Mouse (Mus musculus) brain, embryonic 18.5 days (tissue): ENCODE data around the gene Gm14409.
"Not testable (repeated sequence)": the region's sequence is repeated elsewhere in the genome, so short reads cannot be mapped to it uniquely, and the experiment has no call there.

Experiments used
- DNase-seq: peaks from one replicate; pipeline ENCODE4 v3.0.0-alpha.2; 2012; ENCODE audit warnings: low read depth, low spot score

Gm14409 gene

DNA sequence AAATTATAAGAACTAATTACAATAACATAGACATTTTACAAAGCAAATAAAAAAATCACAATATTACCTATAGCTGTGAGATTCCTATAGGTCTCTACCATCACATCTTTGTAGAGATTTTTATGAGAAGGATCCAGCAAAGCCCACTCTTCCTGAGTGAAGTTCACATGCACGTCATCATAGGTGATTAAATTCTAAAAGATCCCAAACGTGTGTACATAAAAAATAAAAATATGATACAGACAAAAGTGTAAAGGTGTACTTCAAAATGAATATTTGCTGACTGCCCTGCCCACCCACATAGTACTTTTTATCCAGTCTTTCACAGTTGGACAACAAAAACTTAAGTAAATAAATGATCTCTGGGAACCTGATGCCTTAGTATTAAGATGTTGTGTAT lies at the start of gene Gm14409:
Gene Gm14409 (minus strand): TSS at position 101 of the 400 bp plus-strand sequence.
- not testable (repeated sequence) for DNase-seq

DNA sequence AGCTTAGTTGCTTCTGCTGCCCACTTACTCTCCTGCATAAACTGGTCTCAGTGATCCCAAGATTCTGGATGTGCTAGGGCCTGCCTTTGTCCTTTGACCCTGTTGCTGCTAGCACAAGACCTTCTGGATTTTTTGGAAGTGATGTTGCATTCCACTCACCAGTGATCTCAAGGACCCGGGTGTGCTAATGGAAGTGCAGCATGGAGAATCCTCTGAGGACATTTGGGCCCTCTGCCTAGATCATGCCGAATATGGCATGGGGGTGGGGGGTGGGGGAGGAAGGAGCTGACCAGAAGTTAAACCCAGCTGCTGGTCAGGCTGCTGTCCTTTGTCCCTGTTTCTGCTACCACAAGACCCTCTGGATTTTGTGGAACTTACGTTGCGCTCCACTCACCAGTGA lies 42.8 kb upstream of the Gm14409 start:
- DNase-seq, result not testable (repeated sequence)

DNA sequence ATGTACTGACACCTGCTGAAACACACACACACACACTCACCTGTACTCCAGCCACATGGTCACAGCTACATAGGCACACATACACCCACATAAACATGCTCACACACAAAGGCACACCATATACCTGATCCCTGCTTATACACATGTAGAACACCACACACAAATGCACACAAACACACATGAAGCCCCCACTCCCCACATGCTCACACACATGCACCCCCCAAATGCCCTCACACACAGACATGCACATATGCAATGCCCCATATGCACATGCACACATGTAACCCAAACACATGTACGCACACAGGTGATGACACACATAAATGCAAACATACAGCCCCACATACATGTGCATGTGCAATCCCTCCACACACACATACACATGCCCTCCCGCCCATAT lies 38.1 kb upstream of the Gm14409 start:
- not testable (repeated sequence) for DNase-seq

DNA sequence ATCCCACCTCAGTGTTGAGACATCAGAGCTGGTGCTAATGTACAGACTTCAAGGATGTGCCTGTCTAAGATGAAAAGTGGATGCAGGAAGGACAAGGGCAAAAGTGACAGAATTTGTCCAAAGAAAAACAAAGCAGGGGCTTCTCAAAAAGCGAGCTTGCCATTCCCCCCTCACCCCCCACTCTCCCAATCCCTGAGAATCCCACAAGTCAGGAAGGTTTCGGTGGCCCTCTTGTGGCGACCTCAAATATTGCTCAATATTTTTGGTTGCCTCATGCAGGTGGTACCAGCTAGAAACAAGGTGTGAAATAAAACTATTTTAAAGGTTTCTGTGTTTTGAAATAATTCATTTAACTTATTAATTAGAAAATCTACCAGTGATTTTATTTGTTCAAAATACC lies 16.9 kb upstream of the Gm14409 start:
- DNase-seq, result not testable (repeated sequence)

DNA sequence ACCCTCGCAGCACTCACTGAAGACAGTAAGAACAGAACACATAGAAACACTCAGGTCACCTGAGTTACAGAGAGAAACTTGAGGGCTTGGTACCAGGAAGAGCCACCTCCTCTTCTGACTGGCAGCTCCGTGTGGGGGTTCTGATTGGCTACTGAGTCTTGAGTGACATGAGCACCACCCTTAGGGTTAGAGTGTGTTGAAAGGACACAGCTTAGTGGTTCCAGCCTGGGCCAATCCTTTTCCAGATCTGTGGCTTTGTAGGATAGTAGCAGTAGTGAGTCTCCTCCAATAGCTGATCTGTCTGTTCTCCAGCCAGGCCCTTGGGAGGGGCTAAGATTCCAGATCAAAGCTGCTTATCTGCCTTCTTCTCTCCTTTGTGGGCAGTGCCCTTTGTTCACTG lies 10.9 kb upstream of the Gm14409 start:
- not testable (repeated sequence) for DNase-seq

DNA sequence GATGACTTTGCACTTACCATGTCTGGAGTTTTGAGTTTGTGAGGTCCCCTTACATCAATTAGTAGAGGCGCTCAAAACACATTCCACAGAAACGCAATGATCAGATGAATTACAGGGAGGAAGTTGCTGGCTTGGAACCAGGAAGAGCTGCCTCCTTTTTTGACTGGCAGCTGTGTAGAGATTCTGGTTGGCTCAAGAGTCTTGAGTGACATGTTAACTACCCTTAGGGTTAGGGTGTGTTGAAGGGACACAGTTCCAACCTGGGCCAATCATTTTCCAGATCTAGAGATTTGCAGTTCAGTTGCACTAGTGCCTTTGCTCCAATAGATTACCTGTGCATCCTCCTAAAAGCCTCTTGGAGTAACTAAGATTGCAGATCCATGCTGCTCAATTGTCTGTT lies 5.4 kb upstream of the Gm14409 start:
- DNase-seq, result not testable (repeated sequence)

DNA sequence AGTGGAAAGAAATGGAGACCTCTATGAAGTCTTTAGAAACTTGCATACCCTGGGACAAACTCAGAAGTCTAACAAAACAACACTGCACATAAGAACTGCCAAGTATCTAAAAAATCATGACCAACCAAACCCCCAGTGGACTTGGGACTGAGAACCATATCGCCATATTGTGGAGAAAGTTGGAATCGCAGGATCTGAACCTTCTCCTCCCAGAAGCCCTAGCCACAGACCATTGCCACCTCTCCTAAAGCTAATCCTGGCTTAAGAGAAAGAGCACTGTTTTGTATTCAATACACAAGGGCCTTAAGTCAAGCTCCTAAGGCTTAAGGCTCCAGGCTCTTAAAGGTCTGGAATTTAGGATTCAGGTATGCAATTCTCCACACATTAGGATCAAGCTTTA lies 19.4 kb downstream of the Gm14409 start:
- DNase-seq, result not testable (repeated sequence)

DNA sequence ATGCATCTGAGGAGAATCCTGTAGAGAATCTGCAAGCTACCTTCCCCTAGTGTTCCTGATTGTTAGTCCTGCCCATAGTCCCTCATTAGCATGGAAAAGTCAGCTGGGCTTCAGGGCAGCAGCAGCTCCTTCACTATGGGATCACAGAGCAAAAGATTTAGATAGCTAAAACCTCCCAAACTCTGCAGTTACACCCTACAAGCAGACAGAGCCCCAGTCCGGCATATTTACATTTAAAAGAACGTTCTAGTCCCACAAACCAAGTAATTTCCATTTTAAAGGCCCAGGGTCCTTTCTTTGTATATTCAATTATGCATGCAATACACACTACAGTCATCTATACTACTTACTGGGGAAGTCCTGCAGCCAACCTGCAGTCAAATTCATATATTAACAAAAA lies 36.4 kb downstream of the Gm14409 start:
- DNase-seq, result not testable (repeated sequence)
